Mouse (Mus musculus): Measurements from ENCODE around the gene Elmo1. TPM values are rescaled to one million over a fixed set of nuclear protein-coding genes. Genes with fewer than 3 reads are reported as not detected.
A peak's percentile ranks its signal among the peaks of the same experiment; 100 is the strongest.

Gene Elmo1
- total and polyA plus RNA-seq, 2 experiments from 2014 or later: 35.2 to 36.4 TPM

- 71% methylated on average over 11 of the region's 11 CpGs for WGBS
- Histone ChIP-seq H3K36me3 (ENCODE audit: insufficient read depth, low read length) (no peaks in the 10 kb centered on the region), H3K9ac (replicated peaks; ENCODE audit: low read length, poor library complexity, severe bottlenecking) (no peak overlapping the region), H3K9me3 (ENCODE audit: low read length) (no peaks in the 10 kb centered on the region), H3K4me2 (ENCODE audit: low read depth, low read length, poor library complexity, severe bottlenecking) (no peak overlapping the region), H3K27ac (ENCODE audit: low read depth, low read length) (no peak overlapping the region), H3K27me3 (ENCODE audit: insufficient read depth, low read length) (no peaks in the 10 kb centered on the region), H3K4me1 (ENCODE audit: insufficient read depth, low read length) (no peaks in the 10 kb centered on the region), H3K4me3 (ENCODE audit: low read depth, low read length) (no peak overlapping the region)
- DNase-seq (ENCODE audit: low spot score) (no peak), ATAC-seq (ENCODE audit: low FRiP score) (no peak)
- no peak for TF ChIP-seq CTCF (IDR thresholded peaks at IDR 0.05)
These were observed 316.2 kb downstream of the Elmo1 start for GRCm38 (mm10) chr13:20406470-20407213.

- Histone ChIP-seq H3K9ac (replicated peaks; ENCODE audit: low read length, poor library complexity, severe bottlenecking) (no peak overlapping the region), H3K9me3 (ENCODE audit: low read length) (no peaks in the 10 kb centered on the region), H3K4me2 (ENCODE audit: low read depth, low read length, poor library complexity, severe bottlenecking) (no peak overlapping the region), H3K4me1 (ENCODE audit: insufficient read depth, low read length) (no peaks in the 10 kb centered on the region), H3K27ac (ENCODE audit: low read depth, low read length) (no peak overlapping the region), H3K36me3 (ENCODE audit: insufficient read depth, low read length) (no peaks in the 10 kb centered on the region), H3K27me3 (ENCODE audit: insufficient read depth, low read length) (no peaks in the 10 kb centered on the region), H3K4me3 (ENCODE audit: low read depth, low read length) (no peak overlapping the region)
- 64% methylated on average over 9 of the region's 9 CpGs for WGBS
- TF ChIP-seq CTCF (IDR thresholded peaks at IDR 0.05): no peak
- ATAC-seq (ENCODE audit: low FRiP score) (no peak), DNase-seq (ENCODE audit: low spot score) (peak; percentile 37)
These were observed 320.1 kb downstream of the Elmo1 start for GRCm38 (mm10) chr13:20410306-20411101.

GRCm38 (mm10) chr13:20416691-20417660, 326.6 kb downstream of the Elmo1 start:
- TF ChIP-seq CTCF (IDR thresholded peaks at IDR 0.05): no peak
- Histone ChIP-seq H3K9me3 (ENCODE audit: low read length) (no peaks in the 10 kb centered on the region), H3K27me3 (ENCODE audit: insufficient read depth, low read length) (no peaks in the 10 kb centered on the region), H3K4me2 (ENCODE audit: low read depth, low read length, poor library complexity, severe bottlenecking) (no peak overlapping the region), H3K27ac (ENCODE audit: low read depth, low read length) (no peak overlapping the region), H3K9ac (replicated peaks; ENCODE audit: low read length, poor library complexity, severe bottlenecking) (no peak overlapping the region), H3K36me3 (ENCODE audit: insufficient read depth, low read length) (no peaks in the 10 kb centered on the region), H3K4me1 (ENCODE audit: insufficient read depth, low read length) (no peaks in the 10 kb centered on the region), H3K4me3 (ENCODE audit: low read depth, low read length) (no peak overlapping the region)
- DNase-seq (ENCODE audit: low spot score): no peak
- ATAC-seq (ENCODE audit: low FRiP score): no peak
- WGBS: 69% methylated on average over 5 of the region's 5 CpGs

- Histone ChIP-seq H3K4me3 (ENCODE audit: low read depth, low read length) (no peak overlapping the region), H3K4me2 (ENCODE audit: low read depth, low read length, poor library complexity, severe bottlenecking) (no peak overlapping the region), H3K36me3 (ENCODE audit: insufficient read depth, low read length) (no peaks in the 10 kb centered on the region), H3K27me3 (ENCODE audit: insufficient read depth, low read length) (no peaks in the 10 kb centered on the region), H3K9ac (replicated peaks; ENCODE audit: low read length, poor library complexity, severe bottlenecking) (no peak overlapping the region), H3K27ac (ENCODE audit: low read depth, low read length) (peak overlapping the region; percentile 13; the same call in 1 of the 2 replicates), H3K4me1 (ENCODE audit: insufficient read depth, low read length) (no peaks in the 10 kb centered on the region), H3K9me3 (ENCODE audit: low read length) (no peaks in the 10 kb centered on the region)
- ATAC-seq (ENCODE audit: low FRiP score) (peak; percentile 57; the same call in 1 of the 2 replicates), DNase-seq (ENCODE audit: low spot score) (peak; percentile 34)
- peak; percentile 31 for TF ChIP-seq CTCF (IDR thresholded peaks at IDR 0.05)
- 55% methylated on average over 6 of the region's 6 CpGs for WGBS
These were observed 340.6 kb downstream of the Elmo1 start for GRCm38 (mm10) chr13:20430998-20431397.

- H3K9ac ChIP-seq (replicated peaks; ENCODE audit: low read length, poor library complexity, severe bottlenecking): no peak overlapping the region
- no peak overlapping the region for H3K27ac ChIP-seq (ENCODE audit: low read depth, low read length)
- ATAC-seq (ENCODE audit: low FRiP score) (no peak), DNase-seq (ENCODE audit: low spot score) (no peak)
- H3K4me1 ChIP-seq (ENCODE audit: insufficient read depth, low read length): no peaks in the 10 kb centered on the region
- H3K36me3 ChIP-seq (ENCODE audit: insufficient read depth, low read length): no peaks in the 10 kb centered on the region
- no peak overlapping the region for H3K4me2 ChIP-seq (ENCODE audit: low read depth, low read length, poor library complexity, severe bottlenecking)
- no peaks in the 10 kb centered on the region for H3K9me3 ChIP-seq (ENCODE audit: low read length)
- H3K4me3 ChIP-seq (ENCODE audit: low read depth, low read length): no peak overlapping the region
- no peaks in the 10 kb centered on the region for H3K27me3 ChIP-seq (ENCODE audit: insufficient read depth, low read length)
- no peak for TF ChIP-seq CTCF (IDR thresholded peaks at IDR 0.05)
- 84% methylated on average over 4 of the region's 4 CpGs for WGBS
These were observed 342.9 kb downstream of the Elmo1 start for GRCm38 (mm10) chr13:20433221-20433858.
